Mouse (Mus musculus) liver, adult 2 months (tissue): ENCODE measurements around the gene Slc4a3.

ENCODE experiments used
- CTCF ChIP-seq: fragments of 200-500 bp; IDR thresholded peaks from 2 replicates; pipeline ENCODE4 v1.5.1; 2011; ENCODE audit warnings: low read depth, low read length, control low read depth
- POLR2A ChIP-seq: fragments of 200-500 bp; IDR thresholded peaks from 2 replicates; pipeline ENCODE4 v1.6.1; 2011; ENCODE audit warnings: low read length, control low read depth; ENCODE audit not compliant: insufficient read depth; ENCODE audit errors: extremely low read depth

DNA sequence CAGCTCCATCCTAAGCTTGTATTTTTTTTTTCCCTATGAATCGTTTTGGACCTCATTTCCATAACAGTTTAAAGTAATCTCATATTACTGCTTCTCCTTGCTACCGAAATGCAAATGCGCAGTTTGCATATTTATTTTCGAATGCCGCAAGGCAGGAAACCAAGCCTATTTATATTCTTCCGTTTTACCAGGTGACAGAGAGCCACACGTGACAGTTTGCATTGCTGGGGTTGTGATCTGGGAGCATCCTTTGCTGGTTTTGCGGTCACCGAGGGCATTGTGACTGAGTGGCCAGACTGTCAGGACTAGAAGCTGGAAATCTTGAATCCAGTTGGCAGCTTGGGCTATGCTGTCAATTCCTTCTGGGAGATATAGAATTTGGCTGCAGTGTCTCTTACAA lies 19.6 kb downstream of the Slc4a3 start:
- TF ChIP-seq CTCF (no peak), POLR2A (no peak)
